Comparison of ENCODE assay signal across 9 mouse cellular contexts in the genomic region with DNA sequence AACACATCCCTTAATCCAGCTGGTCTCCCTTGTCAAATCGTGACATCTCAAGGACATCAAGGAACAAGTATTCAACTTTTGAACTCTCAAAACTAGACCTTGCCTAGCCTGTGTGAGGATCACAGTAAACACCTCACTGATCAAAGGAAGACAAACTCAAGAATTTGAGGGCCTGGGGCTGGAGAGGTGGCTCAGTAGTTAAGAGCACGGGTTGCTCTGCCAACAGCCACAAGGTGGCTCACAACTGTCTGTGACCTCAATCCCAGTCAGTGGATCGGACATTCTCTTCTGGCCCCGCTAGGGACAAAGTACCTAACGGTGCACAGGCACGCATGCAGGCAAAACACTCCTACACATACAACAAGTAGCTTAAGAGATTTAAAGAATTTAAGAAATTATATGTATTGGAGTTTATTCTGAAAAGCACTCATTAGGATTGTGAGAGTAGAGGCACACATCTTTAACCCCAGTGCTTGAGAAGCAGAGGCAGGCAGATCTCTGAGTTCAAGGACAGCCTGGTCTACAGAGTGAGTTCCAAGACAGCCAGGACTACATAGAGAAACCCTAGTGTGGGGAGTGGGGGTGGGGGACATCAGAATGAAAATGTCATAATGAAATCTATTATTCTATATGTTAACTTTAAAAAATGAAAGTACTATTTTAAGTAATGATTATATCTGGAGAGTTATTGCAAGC. TPM values are rescaled to one million over a fixed set of nuclear protein-coding genes. Genes with fewer than 3 reads are reported as not detected.
DNase-seq lines count a peak whose midpoint lies in the region; ATAC-seq and TF ChIP-seq lines count a peak whose summit lies in the region.
"Had no signal": no experiment of that assay in that cellular context is flagged by ENCODE, and none has a peak within 500 bp of the region (broad histone marks: within the 10 kb centered on the region; RNA-seq: fewer than 3 reads in every experiment).

No protein-coding gene starts in this region.

- peaks cover 10% of the 10 kb centered on the region; the same call in 1 of the 2 replicates for H3K9me3 ChIP-seq in stomach, embryonic 16.5 days (replicated peaks; ENCODE audit: control insufficient read depth, low read length)

- H3K4me2 ChIP-seq in stomach, embryonic 16.5 days (ENCODE audit: low read depth, low read length): no peak overlapping the region

- 0 out of 2 replicates have a peak, but pooled peaks have one; percentile 33 for ATAC-seq in stomach, embryonic 16.5 days (ENCODE audit: insufficient read depth, low FRiP score)

- no peaks in the 10 kb centered on the region for H3K27me3 ChIP-seq in kidney, adult 2 months (replicated peaks; ENCODE audit: control insufficient read depth, insufficient read depth, low read length)
- no peaks in the 10 kb centered on the region for H3K27me3 ChIP-seq in stomach, embryonic 16.5 days (ENCODE audit: control insufficient read depth, insufficient read depth, low read length)
- H3K27me3 ChIP-seq: CH12.LX had no signal

- no peak overlapping the region for H3K9ac ChIP-seq in stomach, embryonic 16.5 days (ENCODE audit: low read length)

- peak; percentile 32; the same call in 1 of the 2 replicates for TF ChIP-seq CTCF in kidney, adult 2 months (conservative IDR thresholded peaks at IDR 0.05; ENCODE audit: insufficient read depth, insufficient read length, low read depth, low read length)

- intact Hi-C loops in left cerebral cortex, postnatal 4 days (cut with DNase I): loop anchor here (2.0 kb wide), 1 partner anchor 950 kb away; no protein-coding TSS in a partner anchor

- no peak overlapping the region for H3K27ac ChIP-seq in kidney, adult 2 months (ENCODE audit: insufficient read depth, low read depth, low read length)
- no peak overlapping the region for H3K27ac ChIP-seq in stomach, embryonic 16.5 days (ENCODE audit: low read length)

- peak; percentile 16 to 17 for DNase-seq in cerebellum, adult 18-20 months
- DNase-seq in cerebellum, postnatal 36 days: no peak
- DNase-seq in thymus, postnatal 0 days (ENCODE audit: low spot score): peak; percentile 9
- DNase-seq in thymus, postnatal 14 days: no peak
- DNase-seq in kidney, adult 2 months: peak; percentile 23
- DNase-seq in urinary bladder, postnatal 10 days (ENCODE audit: low spot score): no peak
- no peak for DNase-seq in left cerebral cortex, postnatal 4 days

- WGBS in kidney, adult 2 months: 34% methylated on average over 6 of the region's 6 CpGs
- WGBS in stomach, embryonic 16.5 days: 59% methylated on average over 6 of the region's 6 CpGs

- no peak overlapping the region for H3K4me3 ChIP-seq in kidney, adult 2 months (ENCODE audit: insufficient read depth, low read depth, low read length)
- H3K4me3 ChIP-seq in stomach, embryonic 16.5 days (replicated peaks; ENCODE audit: low read length): no peak overlapping the region

- H3K4me1 ChIP-seq in kidney, adult 2 months (ENCODE audit: control insufficient read depth, insufficient read depth, low read length): no peaks in the 10 kb centered on the region
- no peaks in the 10 kb centered on the region for H3K4me1 ChIP-seq in stomach, embryonic 16.5 days (ENCODE audit: control insufficient read depth, insufficient read depth, low read length)

- no peaks in the 10 kb centered on the region for H3K36me3 ChIP-seq in kidney, adult 2 months (ENCODE audit: control insufficient read depth, insufficient read depth, low read length)
- H3K36me3 ChIP-seq in stomach, embryonic 16.5 days (ENCODE audit: control insufficient read depth, insufficient read depth, low read length): no peaks in the 10 kb centered on the region

- no peak for TF ChIP-seq POLR2A in kidney, adult 2 months (IDR thresholded peaks at IDR 0.05; ENCODE audit: low read depth, low read length)

RNA-seq across cellular contexts. Expression of a gene that starts 41.2 kb away (rescaled TPM):
- polyA plus RNA-seq in thymus, postnatal 0 days (2015; fragmentation: Nextera tagmentation; extraction: Ambion mirVana): 34.5 and 36.2 TPM in 2 replicates
- 4.0 and 5.2 TPM in 2 replicates for polyA plus RNA-seq in kidney, adult 2 months (2012; rRNA removed)
- 18.8 and 18.9 TPM in 2 replicates for polyA plus RNA-seq in stomach, embryonic 16.5 days (2015; fragmentation: Nextera tagmentation; extraction: Ambion mirVana)
- 10 to 100 TPM; 34.0 to 39.8 TPM for total RNA-seq in left cerebral cortex, postnatal 4 days (2021)

Comparison
In these comparisons a context has a peak if more than half of its experiments do, and no peak if none do; other contexts are left out.
1. DNase-seq: peak in cerebellum, adult 18-20 months (2 of 2), thymus, postnatal 0 days (single experiment) and kidney, adult 2 months (single experiment); none in cerebellum, postnatal 36 days (0 of 2), thymus, postnatal 14 days (single experiment), urinary bladder, postnatal 10 days (single experiment) and left cerebral cortex, postnatal 4 days (single experiment).